In genomic region chr7:64988015-64988414, GRCm38 (mm10) we compare ENCODE assay signal across 13 mouse cellular contexts.
"Had no signal": no experiment of that assay in that cellular context is flagged by ENCODE, and none has a peak within 500 bp of the region (broad histone marks: within the 10 kb centered on the region; RNA-seq: fewer than 3 reads in every experiment).

No protein-coding gene starts in this region.

- DNase-seq: liver, embryonic 13.5 days; liver, postnatal 0 days; lung, adult 2 months; midbrain, embryonic 14.5 days; retina, postnatal 1 day; right cerebral cortex, adult 18-20 months; right cerebral cortex, postnatal 25 days; right cerebral cortex, postnatal 4 days; spleen, adult 18-20 months; thymus, adult 18-20 months; thymus, postnatal 36 days had no signal

- ATAC-seq: liver, postnatal 0 days; lung, postnatal 0 days; midbrain, embryonic 16.5 days had no signal
